Mouse (Mus musculus): Measurements from ENCODE around the gene Tbc1d22a.
A peak's percentile ranks its signal among the peaks of the same experiment; 100 is the strongest.

The Tbc1d22a gene

GRCm38 (mm10) chr15:86213753-86214548 lies at the start of gene Tbc1d22a:
TSS of gene Tbc1d22a (plus strand) at chr15:86214459.
- peak; percentile 79 to 91 for DNase-seq (ENCODE audit: low spot score in 2 of 2)

- DNase-seq (ENCODE audit: low spot score in 2 of 2) = no peak
These were observed 49.4 kb upstream of the Tbc1d22a start for GRCm38 (mm10) chr15:86164718-86165345.

GRCm38 (mm10) chr15:86165811-86166590 lies 48.3 kb upstream of the Tbc1d22a start:
- DNase-seq (ENCODE audit: low spot score in 2 of 2) = no peak

- no peak for DNase-seq (ENCODE audit: low spot score in 2 of 2)
These were observed 47.1 kb upstream of the Tbc1d22a start for GRCm38 (mm10) chr15:86167032-86167655.

GRCm38 (mm10) chr15:86167787-86168504 lies 46.3 kb upstream of the Tbc1d22a start:
- DNase-seq (ENCODE audit: low spot score in 2 of 2) = no peak

GRCm38 (mm10) chr15:86168505-86168867 lies 45.8 kb upstream of the Tbc1d22a start:
- DNase-seq (ENCODE audit: low spot score in 2 of 2) = no peak

GRCm38 (mm10) chr15:86168941-86169816 lies 45.1 kb upstream of the Tbc1d22a start:
- DNase-seq (ENCODE audit: low spot score in 2 of 2) = no peak

GRCm38 (mm10) chr15:86169817-86170110 lies 44.5 kb upstream of the Tbc1d22a start:
- no peak for DNase-seq (ENCODE audit: low spot score in 2 of 2)

- no peak for DNase-seq (ENCODE audit: low spot score in 2 of 2)
These were observed 42.9 kb upstream of the Tbc1d22a start for GRCm38 (mm10) chr15:86171316-86171715.

GRCm38 (mm10) chr15:86172124-86172523 lies 42.1 kb upstream of the Tbc1d22a start:
- DNase-seq (ENCODE audit: low spot score in 2 of 2) = no peak

- DNase-seq (ENCODE audit: low spot score in 2 of 2) = no peak
These were observed 41.7 kb upstream of the Tbc1d22a start for GRCm38 (mm10) chr15:86172526-86172925.

GRCm38 (mm10) chr15:86173136-86173985 lies 40.9 kb upstream of the Tbc1d22a start:
- DNase-seq (ENCODE audit: low spot score in 2 of 2) = no peak

- no peak for DNase-seq (ENCODE audit: low spot score in 2 of 2)
These were observed 38.8 kb upstream of the Tbc1d22a start for GRCm38 (mm10) chr15:86175253-86176050.

- DNase-seq (ENCODE audit: low spot score in 2 of 2) = no peak
These were observed 38.1 kb upstream of the Tbc1d22a start for GRCm38 (mm10) chr15:86176166-86176565.

GRCm38 (mm10) chr15:86176771-86177702 lies 37.2 kb upstream of the Tbc1d22a start:
- DNase-seq (ENCODE audit: low spot score in 2 of 2) = no peak

GRCm38 (mm10) chr15:86177703-86178251 lies 36.5 kb upstream of the Tbc1d22a start:
- DNase-seq (ENCODE audit: low spot score in 2 of 2) = peak in 1 of 2 experiments; percentile 62

GRCm38 (mm10) chr15:86178594-86178993 lies 35.7 kb upstream of the Tbc1d22a start:
- DNase-seq (ENCODE audit: low spot score in 2 of 2) = no peak
